Mouse (Mus musculus): ENCODE measurements around the gene Dpysl4.

The Dpysl4 gene

GRCm38 (mm10) chr7:139085629-139086194 is at the start of gene Dpysl4:
Dpysl4 (plus strand) TSS chr7:139086001.
- DNase-seq (ENCODE audit: low read depth, low spot score), result peak; percentile 61

- peak; percentile 13 for DNase-seq (ENCODE audit: low read depth, low spot score)
Measured at GRCm38 (mm10) chr7:139063406-139063805, 22.4 kb upstream of the Dpysl4 start.

GRCm38 (mm10) chr7:139068182-139068623 is 17.6 kb upstream of the Dpysl4 start:
- DNase-seq (ENCODE audit: low read depth, low spot score), result peak; percentile 75

- DNase-seq (ENCODE audit: low read depth, low spot score), result no peak
Measured at GRCm38 (mm10) chr7:139074189-139074588, 11.6 kb upstream of the Dpysl4 start.

GRCm38 (mm10) chr7:139075054-139075794 is 10.6 kb upstream of the Dpysl4 start:
- no peak for DNase-seq (ENCODE audit: low read depth, low spot score)

GRCm38 (mm10) chr7:139077283-139077682 is 8.5 kb upstream of the Dpysl4 start:
- DNase-seq (ENCODE audit: low read depth, low spot score), result peak; percentile 41

GRCm38 (mm10) chr7:139078181-139078580 is 7.6 kb upstream of the Dpysl4 start:
- DNase-seq (ENCODE audit: low read depth, low spot score), result no peak

GRCm38 (mm10) chr7:139079141-139079540 is 6.7 kb upstream of the Dpysl4 start:
- no peak for DNase-seq (ENCODE audit: low read depth, low spot score)

- DNase-seq (ENCODE audit: low read depth, low spot score), result peak; percentile 26
Measured at GRCm38 (mm10) chr7:139080714-139081113, 5.1 kb upstream of the Dpysl4 start.

- no peak for DNase-seq (ENCODE audit: low read depth, low spot score)
Measured at GRCm38 (mm10) chr7:139081158-139081557, 4.6 kb upstream of the Dpysl4 start.

- no peak for DNase-seq (ENCODE audit: low read depth, low spot score)
Measured at GRCm38 (mm10) chr7:139082281-139082680, 3.5 kb upstream of the Dpysl4 start.

GRCm38 (mm10) chr7:139084316-139084715 is 1.5 kb upstream of the Dpysl4 start:
- no peak for DNase-seq (ENCODE audit: low read depth, low spot score)

- peak; percentile 29 for DNase-seq (ENCODE audit: low read depth, low spot score)
Measured at GRCm38 (mm10) chr7:139086195-139087158, 676 bp downstream of the Dpysl4 start.

GRCm38 (mm10) chr7:139087801-139088200 is 2.0 kb downstream of the Dpysl4 start:
- DNase-seq (ENCODE audit: low read depth, low spot score), result no peak

GRCm38 (mm10) chr7:139089892-139090874 is 4.4 kb downstream of the Dpysl4 start:
- no peak for DNase-seq (ENCODE audit: low read depth, low spot score)

GRCm38 (mm10) chr7:139091681-139092080 is 5.9 kb downstream of the Dpysl4 start:
- no peak for DNase-seq (ENCODE audit: low read depth, low spot score)

GRCm38 (mm10) chr7:139092676-139093075 is 6.9 kb downstream of the Dpysl4 start:
- no peak for DNase-seq (ENCODE audit: low read depth, low spot score)

GRCm38 (mm10) chr7:139093124-139093523 is 7.3 kb downstream of the Dpysl4 start:
- DNase-seq (ENCODE audit: low read depth, low spot score), result no peak

GRCm38 (mm10) chr7:139093781-139094180 is 8.0 kb downstream of the Dpysl4 start:
- no peak for DNase-seq (ENCODE audit: low read depth, low spot score)

- DNase-seq (ENCODE audit: low read depth, low spot score), result no peak
Measured at GRCm38 (mm10) chr7:139094761-139095160, 9.0 kb downstream of the Dpysl4 start.

- no peak for DNase-seq (ENCODE audit: low read depth, low spot score)
Measured at GRCm38 (mm10) chr7:139095282-139095681, 9.5 kb downstream of the Dpysl4 start.

All from forelimb bud, embryonic 11.5 days (tissue).